12 mouse cellular contexts compared by ENCODE assay signal in genomic region chrX:60780161-60780560, GRCm38 (mm10).
DNase-seq lines count a peak whose midpoint lies in the region; ATAC-seq lines count a peak whose summit lies in the region.
"Had no signal": no experiment of that assay in that cellular context is flagged by ENCODE, and none has a peak within 500 bp of the region (broad histone marks: within the 10 kb centered on the region; RNA-seq: fewer than 3 reads in every experiment).

No protein-coding gene starts in this region.

- peak; percentile 48 for DNase-seq in hindbrain, embryonic 14.5 days (ENCODE audit: low spot score)
- peak; percentile 13 for DNase-seq in right cerebral cortex, postnatal 14 days
- DNase-seq in right cerebral cortex, postnatal 25 days, result no peak
- DNase-seq in lung, adult 18-20 months, result no peak
- no peak for DNase-seq in adrenal gland, adult 8-10 months
- DNase-seq: heart, postnatal 10 days; layer of hippocampus, postnatal 36 days; lung, adult 2 months; thymus, postnatal 4 days had no signal

- H3K4me3 ChIP-seq in hindbrain, embryonic 14.5 days (replicated peaks; ENCODE audit: low read length), result no peak overlapping the region
- H3K4me3 ChIP-seq in hindbrain, embryonic 12.5 days, result no peak overlapping the region
- H3K4me3 ChIP-seq in forebrain, embryonic 15.5 days, result no peak overlapping the region
- H3K4me3 ChIP-seq: limb, embryonic 13.5 days had no signal

- no peak overlapping the region for H3K4me2 ChIP-seq in hindbrain, embryonic 14.5 days (replicated peaks)
- H3K4me2 ChIP-seq in hindbrain, embryonic 12.5 days (replicated peaks), result no peak overlapping the region
- H3K4me2 ChIP-seq in forebrain, embryonic 15.5 days (replicated peaks), result no peak overlapping the region
- H3K4me2 ChIP-seq: limb, embryonic 13.5 days had no signal

- WGBS in hindbrain, embryonic 14.5 days, result 39% methylated on average over 2 of the region's 2 CpGs
- WGBS in hindbrain, embryonic 12.5 days, result 46% methylated on average over 2 of the region's 2 CpGs
- WGBS in forebrain, embryonic 15.5 days, result 15% methylated on average over 2 of the region's 2 CpGs

- ATAC-seq in hindbrain, embryonic 14.5 days (ENCODE audit: low FRiP score), result no peak
- no peak for ATAC-seq in hindbrain, embryonic 12.5 days (ENCODE audit: low FRiP score)
- ATAC-seq in forebrain, embryonic 15.5 days (replicated peaks), result peak; percentile 55; the same call in 1 of the 2 replicates

- no peaks in the 10 kb centered on the region for H3K27me3 ChIP-seq in hindbrain, embryonic 14.5 days (ENCODE audit: control insufficient read depth, insufficient read depth, low read length)
- no peaks in the 10 kb centered on the region for H3K27me3 ChIP-seq in hindbrain, embryonic 12.5 days
- H3K27me3 ChIP-seq in forebrain, embryonic 15.5 days, result no peaks in the 10 kb centered on the region
- H3K27me3 ChIP-seq: limb, embryonic 13.5 days had no signal

- no peaks in the 10 kb centered on the region for H3K9me3 ChIP-seq in hindbrain, embryonic 14.5 days (ENCODE audit: control insufficient read depth, low read length)
- no peaks in the 10 kb centered on the region for H3K9me3 ChIP-seq in hindbrain, embryonic 12.5 days (replicated peaks)
- H3K9me3 ChIP-seq in forebrain, embryonic 15.5 days, result no peaks in the 10 kb centered on the region
- H3K9me3 ChIP-seq: limb, embryonic 13.5 days had no signal

- no peaks in the 10 kb centered on the region for H3K4me1 ChIP-seq in hindbrain, embryonic 14.5 days (replicated peaks; ENCODE audit: control insufficient read depth, insufficient read depth, low read length)
- no peaks in the 10 kb centered on the region for H3K4me1 ChIP-seq in hindbrain, embryonic 12.5 days
- H3K4me1 ChIP-seq in forebrain, embryonic 15.5 days, result 0 out of 2 replicates have a peak, but pooled peaks cover 4% of the 10 kb centered on the region
- H3K4me1 ChIP-seq: limb, embryonic 13.5 days had no signal

- H3K36me3 ChIP-seq in hindbrain, embryonic 14.5 days (replicated peaks; ENCODE audit: control insufficient read depth, insufficient read depth), result no peaks in the 10 kb centered on the region
- no peaks in the 10 kb centered on the region for H3K36me3 ChIP-seq in hindbrain, embryonic 12.5 days
- H3K36me3 ChIP-seq in forebrain, embryonic 15.5 days, result no peaks in the 10 kb centered on the region
- H3K36me3 ChIP-seq: limb, embryonic 13.5 days had no signal

- H3K27ac ChIP-seq in hindbrain, embryonic 14.5 days, result no peak overlapping the region
- no peak overlapping the region for H3K27ac ChIP-seq in hindbrain, embryonic 12.5 days
- H3K27ac ChIP-seq in forebrain, embryonic 15.5 days (replicated peaks), result no peak overlapping the region
- H3K27ac ChIP-seq: limb, embryonic 13.5 days had no signal

- H3K9ac ChIP-seq in hindbrain, embryonic 14.5 days, result no peak overlapping the region
- H3K9ac ChIP-seq in hindbrain, embryonic 12.5 days, result no peak overlapping the region
- no peak overlapping the region for H3K9ac ChIP-seq in forebrain, embryonic 15.5 days (replicated peaks)
- H3K9ac ChIP-seq: limb, embryonic 13.5 days had no signal

Comparison
In these comparisons a context has a peak if more than half of its experiments do, and no peak if none do; other contexts are left out.
1. DNase-seq: peak in hindbrain, embryonic 14.5 days (single experiment) and right cerebral cortex, postnatal 14 days (single experiment); none in right cerebral cortex, postnatal 25 days (single experiment), lung, adult 18-20 months (0 of 2) and adrenal gland, adult 8-10 months (single experiment).